ENCODE assay signal across 26 mouse cellular contexts in genomic region chr8:119545180-119545579, GRCm38 (mm10). TPM values are rescaled to one million over a fixed set of nuclear protein-coding genes. Genes with fewer than 3 reads are reported as not detected.
DNase-seq lines count a peak whose midpoint lies in the region; ATAC-seq lines count a peak whose summit lies in the region.
"Had no signal": no experiment of that assay in that cellular context is flagged by ENCODE, and none has a peak within 500 bp of the region (broad histone marks: within the 10 kb centered on the region; RNA-seq: fewer than 3 reads in every experiment).

No protein-coding gene starts in this region.

- intact Hi-C loops in heart, postnatal 10 days (cut with DNase I), result no loop called here

- ATAC-seq in kidney, embryonic 16.5 days (ENCODE audit: low FRiP score, low TSS enrichment), result peak; percentile 57; the same call in 1 of the 2 replicates
- peak; percentile 44; the same call in 1 of the 2 replicates for ATAC-seq in limb, embryonic 13.5 days (ENCODE audit: low FRiP score, low read depth)
- ATAC-seq: forebrain, embryonic 16.5 days; intestine, embryonic 15.5 days; liver, embryonic 12.5 days; midbrain, embryonic 16.5 days; Patski had no signal

- no peak overlapping the region for H3K4me2 ChIP-seq in kidney, embryonic 16.5 days (replicated peaks; ENCODE audit: low read depth, low read length)
- no peak overlapping the region for H3K4me2 ChIP-seq in limb, embryonic 13.5 days (replicated peaks)
- H3K4me2 ChIP-seq: heart, embryonic 12.5 days; hindbrain, embryonic 13.5 days; intestine, embryonic 15.5 days; liver, embryonic 12.5 days; lung, embryonic 14.5 days had no signal

- no peak for DNase-seq in kidney, adult 11 months
- DNase-seq in CD4-positive, CD25-positive, alpha-beta regulatory T cell, adult 2 months (ENCODE audit: low read depth, low spot score), result peak; percentile 55
- DNase-seq in ZHBTc4 (ENCODE audit: low read depth, low spot score) (peak; percentile 38), liver (no peak)
- DNase-seq in heart, postnatal 10 days, result no peak
- DNase-seq: adrenal gland, postnatal 36 days; cerebellum, adult 8-10 months; kidney, postnatal 14 days; layer of hippocampus, postnatal 36 days; lung, embryonic 14.5 days; lung, postnatal 36 days; right cerebral cortex, postnatal 4 days had no signal

- H3K36me3 ChIP-seq in kidney, embryonic 16.5 days (ENCODE audit: insufficient read depth, low read length), result peaks cover 57% of the 10 kb centered on the region
- peaks cover 76% of the 10 kb centered on the region for H3K36me3 ChIP-seq in limb, embryonic 13.5 days

- no peaks in the 10 kb centered on the region for H3K27me3 ChIP-seq in kidney, embryonic 16.5 days (ENCODE audit: insufficient read depth, low read length)
- no peaks in the 10 kb centered on the region for H3K27me3 ChIP-seq in limb, embryonic 13.5 days
- H3K27me3 ChIP-seq: heart, embryonic 12.5 days; hindbrain, embryonic 13.5 days; intestine, embryonic 15.5 days; liver, embryonic 12.5 days; Patski had no signal

- no peaks in the 10 kb centered on the region for H3K9me3 ChIP-seq in kidney, embryonic 16.5 days (ENCODE audit: low read length)
- no peaks in the 10 kb centered on the region for H3K9me3 ChIP-seq in limb, embryonic 13.5 days
- H3K9me3 ChIP-seq: heart, embryonic 12.5 days; hindbrain, embryonic 13.5 days; intestine, embryonic 15.5 days; liver, embryonic 12.5 days had no signal

- no peak overlapping the region for H3K4me3 ChIP-seq in kidney, embryonic 16.5 days (ENCODE audit: low read length)
- no peak overlapping the region for H3K4me3 ChIP-seq in limb, embryonic 13.5 days
- H3K4me3 ChIP-seq: erythroblast, embryonic 14.5 days; heart, embryonic 12.5 days; hindbrain, embryonic 13.5 days; intestine, embryonic 15.5 days; layer of hippocampus, adult 2 months; liver, embryonic 12.5 days had no signal

- no peak overlapping the region for H3K27ac ChIP-seq in kidney, embryonic 16.5 days (ENCODE audit: low read length)
- H3K27ac ChIP-seq in limb, embryonic 13.5 days, result peak overlapping the region; percentile 12; the same call in 1 of the 2 replicates
- H3K27ac ChIP-seq: hindbrain, embryonic 13.5 days; intestine, embryonic 15.5 days; layer of hippocampus, adult 2 months; liver, embryonic 12.5 days had no signal

- 38% methylated on average over 6 of the region's 6 CpGs for WGBS in kidney, embryonic 16.5 days
- 58% methylated on average over 6 of the region's 6 CpGs for WGBS in limb, embryonic 13.5 days

- H3K4me1 ChIP-seq in kidney, embryonic 16.5 days (ENCODE audit: insufficient read depth, low read length), result no peaks in the 10 kb centered on the region
- peaks cover 6% of the 10 kb centered on the region for H3K4me1 ChIP-seq in limb, embryonic 13.5 days
- H3K4me1 ChIP-seq: hindbrain, embryonic 13.5 days had no signal

- H3K9ac ChIP-seq in kidney, embryonic 16.5 days (replicated peaks; ENCODE audit: low read length), result no peak overlapping the region
- H3K9ac ChIP-seq in limb, embryonic 13.5 days, result no peak overlapping the region
- H3K9ac ChIP-seq: heart, embryonic 12.5 days; hindbrain, embryonic 13.5 days; intestine, embryonic 15.5 days; liver, embryonic 12.5 days; lung, embryonic 14.5 days had no signal

RNA-seq across cellular contexts. Expression of gene Mbtps1, which starts 13.4 kb away (rescaled TPM):
- 131 TPM in 2 replicates for polyA plus RNA-seq in kidney, embryonic 16.5 days (2015; fragmentation: Nextera tagmentation; extraction: Ambion mirVana)
- polyA plus RNA-seq in limb, embryonic 13.5 days (2015; fragmentation: Nextera tagmentation; extraction: Ambion mirVana), result 139 and 142 TPM in 2 replicates
- 10 to 100 TPM; 66.8 to 67.7 TPM for total RNA-seq in heart, postnatal 10 days (2021)

RNA-seq across cellular contexts. Expression of gene Hsdl1, which starts 29.8 kb away (rescaled TPM):
- 39.8 and 43.1 TPM in 2 replicates for polyA plus RNA-seq in kidney, embryonic 16.5 days (2015; fragmentation: Nextera tagmentation; extraction: Ambion mirVana)
- 31.0 and 32.3 TPM in 2 replicates for polyA plus RNA-seq in limb, embryonic 13.5 days (2015; fragmentation: Nextera tagmentation; extraction: Ambion mirVana)
- total RNA-seq in heart, postnatal 10 days (2021), result 10 to 100 TPM; 17.6 to 18.2 TPM

RNA-seq across cellular contexts. Expression of gene Dnaaf1, which starts 29.9 kb away (rescaled TPM):
- 0.27 and 0.37 TPM in 2 replicates for polyA plus RNA-seq in kidney, embryonic 16.5 days (2015; fragmentation: Nextera tagmentation; extraction: Ambion mirVana)
- 0.11 TPM in 1 of 2 replicates, not detected in the other for polyA plus RNA-seq in limb, embryonic 13.5 days (2015; fragmentation: Nextera tagmentation; extraction: Ambion mirVana)
- not detected for total RNA-seq in heart, postnatal 10 days (2021)
- total RNA-seq: granulocyte monocyte progenitor cell, adult 5-6 weeks; heart, postnatal 25 days had no signal
- polyA plus RNA-seq: erythroblast, embryonic 14.5 days; lung, embryonic 14.5 days had no signal

RNA-seq across cellular contexts. Expression of gene Slc38a8, which starts 43.7 kb away (rescaled TPM):
- polyA plus RNA-seq in kidney, embryonic 16.5 days (2015; fragmentation: Nextera tagmentation; extraction: Ambion mirVana), result 0.13 TPM in 1 of 2 replicates, not detected in the other
- 0.29 TPM in 1 of 2 replicates, not detected in the other for polyA plus RNA-seq in limb, embryonic 13.5 days (2015; fragmentation: Nextera tagmentation; extraction: Ambion mirVana)
- not detected for total RNA-seq in heart, postnatal 10 days (2021)
- total RNA-seq: granulocyte monocyte progenitor cell, adult 5-6 weeks; heart, postnatal 25 days; layer of hippocampus, postnatal 36 days; megakaryocyte-erythroid progenitor cell, adult 5-6 weeks had no signal
- polyA plus RNA-seq: erythroblast, embryonic 14.5 days; forebrain, embryonic 16.5 days; heart, embryonic 12.5 days; hindbrain, embryonic 13.5 days; liver, embryonic 12.5 days; lung, embryonic 14.5 days; midbrain, embryonic 16.5 days; Patski had no signal

RNA-seq across cellular contexts. Expression of gene Taf1c, which starts 59.8 kb away (rescaled TPM):
- 15.4 and 15.5 TPM in 2 replicates for polyA plus RNA-seq in kidney, embryonic 16.5 days (2015; fragmentation: Nextera tagmentation; extraction: Ambion mirVana)
- polyA plus RNA-seq in limb, embryonic 13.5 days (2015; fragmentation: Nextera tagmentation; extraction: Ambion mirVana), result 12.4 and 13.8 TPM in 2 replicates
- 1 to 10 TPM; 3.9 to 4.7 TPM for total RNA-seq in heart, postnatal 10 days (2021)

Comparison
In these comparisons a context has a peak if more than half of its experiments do, and no peak if none do; other contexts are left out.
1. DNase-seq: peak in CD4-positive, CD25-positive, alpha-beta regulatory T cell, adult 2 months (single experiment) and ZHBTc4 (single experiment); none in kidney, adult 11 months (single experiment), heart, postnatal 10 days (0 of 2) and liver (single experiment).